Mouse (Mus musculus) heart, postnatal 0 days (tissue): Measurements from ENCODE around the gene Mapkapk2. TPM values are rescaled to one million over a fixed set of nuclear protein-coding genes. Genes with fewer than 3 reads are reported as not detected.

Source experiments
- ATAC-seq: fragments of 200-750 bp; cut with Nextera tagmentation; 2 replicates; pipeline ENCODE4 v1.8.0; 2017; ENCODE audit warnings: low read depth, moderate number of reproducible peaks, moderate library complexity; ENCODE audit not compliant: insufficient read depth
- DNase-seq: peaks from one replicate; pipeline ENCODE4 v3.0.0-alpha.2; 2016; ENCODE audit warnings: low spot score
- H3K27ac ChIP-seq: fragments of 300-500 bp; sonication (generic); 2 replicates; pipeline ENCODE4 v1.5.1; 2014; ENCODE audit warnings: low read depth, mild to moderate bottlenecking
- H3K27me3 ChIP-seq: fragments of 300-500 bp; sonication (generic); 2 replicates; pipeline ENCODE4 v1.6.1; 2014; ENCODE audit warnings: low read length, mixed read lengths; ENCODE audit not compliant: control insufficient read depth, insufficient read depth
- H3K36me3 ChIP-seq: fragments of 300-500 bp; sonication (generic); replicated peaks from 2 replicates; pipeline ENCODE4 v1.6.1; 2014; ENCODE audit warnings: low read length, mixed read lengths; ENCODE audit not compliant: control insufficient read depth, insufficient read depth
- H3K4me1 ChIP-seq: fragments of 300-500 bp; sonication (generic); 2 replicates; pipeline ENCODE4 v1.6.1; 2014; ENCODE audit warnings: antibody characterized with exemption; ENCODE audit not compliant: control insufficient read depth, insufficient read depth
- H3K4me2 ChIP-seq: fragments of 300-500 bp; sonication (generic); 2 replicates; pipeline ENCODE4 v1.6.1; 2014; ENCODE audit warnings: low read depth, mild to moderate bottlenecking, low read length, moderate library complexity
- H3K4me3 ChIP-seq: fragments of 300-500 bp; sonication (generic); 2 replicates; pipeline ENCODE4 v1.5.1; 2014; ENCODE audit warnings: low read depth, low read length
- H3K9ac ChIP-seq: fragments of 300-500 bp; sonication (generic); replicated peaks from 2 replicates; pipeline ENCODE4 v1.6.1; 2014; ENCODE audit warnings: low read depth, low read length, mixed read lengths
- H3K9me3 ChIP-seq: fragments of 300-500 bp; sonication (generic); replicated peaks from 2 replicates; pipeline ENCODE4 v1.6.1; 2016; ENCODE audit warnings: low read length; ENCODE audit not compliant: control insufficient read depth
- CTCF ChIP-seq: IDR thresholded peaks from 2 replicates; pipeline ENCODE4 v1.5.1; 2016; ENCODE audit warnings: antibody characterized with exemption, control low read depth, low read depth
- EP300 ChIP-seq: IDR thresholded peaks from 2 replicates; pipeline ENCODE4 v1.6.1; 2016; ENCODE audit warnings: antibody characterized with exemption, low read depth
- WGBS: fragments of 180-500 bp; shearing (Covaris S2); extraction: QIAGEN DNeasy Blood & Tissue Kit; methylation state at CpG from one replicate; pipeline ENCODE4 v1.1.7; 2014; 5-methylcytosine and 5-hydroxymethylcytosine counted together
- polyA plus RNA-seq: library from polyadenylated mRNA; unstranded; fragments of >200 nt; fragmentation: Nextera tagmentation; extraction: Ambion mirVana; gene quantifications from 2 replicates; pipeline ENCODE4 v1.2.1, GENCODE M21; 2015
- total RNA-seq: library from RNA; depleted of rRNA; stranded (reverse); fragments of >200 nt; gene quantifications from 2 replicates; pipeline ENCODE4 v1.2.3, GENCODE M21; 2014; ENCODE audit warnings: low replicate concordance

Gene Mapkapk2
- total and polyA plus RNA-seq, 2 experiments from 2014 or later: 69.9 to 302 TPM

DNA sequence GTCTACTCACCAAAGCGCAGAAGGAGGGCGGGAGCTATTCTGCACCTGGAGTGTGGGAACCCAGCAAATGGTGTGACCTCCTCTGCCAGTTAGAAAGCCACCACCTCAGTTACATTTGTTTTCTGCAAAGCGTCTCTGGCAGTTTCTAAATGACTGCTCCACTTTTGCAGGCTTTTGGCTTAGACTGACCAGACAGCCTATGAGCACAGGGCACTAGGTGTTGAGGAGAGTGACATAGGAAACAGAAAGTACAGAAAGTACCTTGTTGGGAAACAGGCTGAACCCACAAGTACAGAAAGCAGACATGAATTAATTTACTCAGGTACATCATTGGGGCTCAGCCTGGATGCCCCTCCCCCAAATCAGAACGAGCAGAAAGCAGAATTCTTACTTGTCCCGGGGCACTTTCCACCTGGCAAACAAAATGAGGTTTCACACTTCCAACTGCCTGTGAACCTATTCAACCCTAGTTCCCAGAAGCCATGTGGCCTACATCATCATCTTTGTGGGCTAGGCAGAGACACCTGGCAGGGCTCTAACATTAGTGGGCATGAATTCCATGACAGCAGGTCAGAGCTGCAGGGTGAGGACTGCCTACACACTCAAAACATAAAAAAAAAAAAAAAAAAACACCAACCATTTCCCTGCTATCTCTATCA lies 74.9 kb downstream of the Mapkapk2 start:
- Histone ChIP-seq H3K4me1 (no peaks in the 10 kb centered on the region), H3K4me2 (no peak overlapping the region), H3K9me3 (no peaks in the 10 kb centered on the region), H3K27ac (no peak overlapping the region), H3K4me3 (no peak overlapping the region), H3K9ac (no peak overlapping the region), H3K27me3 (no peaks in the 10 kb centered on the region), H3K36me3 (no peaks in the 10 kb centered on the region)
- TF ChIP-seq CTCF: no peak
- no peak for TF ChIP-seq EP300
- ATAC-seq (no peak), DNase-seq (no peak)
- 62% methylated on average over 5 of the region's 5 CpGs for WGBS

DNA sequence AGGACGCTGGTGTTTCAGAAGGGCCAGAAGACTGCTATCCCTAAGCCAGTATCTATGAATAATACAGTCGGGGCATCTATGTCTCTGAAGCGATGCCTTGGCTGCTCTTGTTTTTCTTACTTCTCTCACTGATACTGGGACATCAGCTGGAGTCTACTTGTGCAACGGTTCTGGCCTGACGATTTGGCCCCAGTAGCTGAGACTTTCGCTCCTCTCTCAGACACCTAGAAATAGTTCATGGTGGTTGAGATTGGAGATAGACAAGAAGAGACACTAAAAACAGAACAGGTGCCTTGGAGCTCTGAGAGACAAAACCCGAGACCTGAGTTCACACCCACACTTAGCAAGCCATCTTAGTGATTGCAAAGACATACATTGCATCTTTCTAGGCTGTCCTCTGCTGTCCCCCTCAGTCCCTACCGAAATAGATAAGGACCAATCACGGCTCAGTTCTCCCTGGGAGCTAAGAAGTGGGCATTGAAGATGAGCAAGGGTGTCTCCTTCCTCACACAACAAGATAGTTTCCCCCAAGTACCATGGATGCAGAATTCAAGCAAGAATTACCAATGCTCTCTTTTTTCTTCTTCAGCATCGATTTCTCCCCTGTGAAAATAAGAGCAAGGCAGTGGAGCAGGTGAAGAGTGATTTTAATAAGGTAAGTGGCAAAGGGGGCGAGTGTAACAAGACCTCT lies 75.6 kb downstream of the Mapkapk2 start:
- TF ChIP-seq EP300 (no peak), CTCF (no peak)
- H3K9me3 ChIP-seq: no peaks in the 10 kb centered on the region
- no peak for DNase-seq
- no peaks in the 10 kb centered on the region for H3K4me1 ChIP-seq
- no peak overlapping the region for H3K4me2 ChIP-seq
- no peak overlapping the region for H3K4me3 ChIP-seq
- no peak overlapping the region for H3K27ac ChIP-seq
- no peak overlapping the region for H3K9ac ChIP-seq
- 46% methylated on average over 11 of the region's 11 CpGs for WGBS
- H3K27me3 ChIP-seq: no peaks in the 10 kb centered on the region
- no peak for ATAC-seq
- no peaks in the 10 kb centered on the region for H3K36me3 ChIP-seq

DNA sequence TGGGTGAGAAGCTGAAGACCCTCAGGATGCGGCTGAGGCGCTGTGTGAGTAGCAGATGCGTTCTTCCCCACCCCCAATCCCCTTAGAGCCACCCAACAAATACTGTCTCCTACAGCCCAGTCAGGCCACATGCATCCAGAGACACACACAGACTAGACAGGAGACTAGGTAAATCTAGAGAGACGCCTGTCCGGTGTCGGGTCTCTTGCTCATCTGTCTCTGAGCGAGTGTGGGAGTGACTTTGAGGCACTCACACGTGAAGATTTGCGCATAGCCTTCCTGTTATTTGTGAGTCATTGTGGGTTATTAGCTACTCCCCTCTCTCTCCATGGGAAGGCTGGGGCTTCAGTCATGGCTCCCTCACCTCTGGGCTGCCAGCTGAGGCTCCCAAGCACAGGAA lies 76.2 kb downstream of the Mapkapk2 start:
- 57% methylated on average over 9 of the region's 9 CpGs for WGBS
- Histone ChIP-seq H3K4me1 (no peaks in the 10 kb centered on the region), H3K36me3 (no peaks in the 10 kb centered on the region), H3K4me3 (no peak overlapping the region), H3K27ac (no peak overlapping the region), H3K27me3 (no peaks in the 10 kb centered on the region), H3K4me2 (no peak overlapping the region), H3K9ac (no peak overlapping the region), H3K9me3 (no peaks in the 10 kb centered on the region)
- DNase-seq (no peak), ATAC-seq (no peak)
- TF ChIP-seq CTCF (no peak), EP300 (no peak)

DNA sequence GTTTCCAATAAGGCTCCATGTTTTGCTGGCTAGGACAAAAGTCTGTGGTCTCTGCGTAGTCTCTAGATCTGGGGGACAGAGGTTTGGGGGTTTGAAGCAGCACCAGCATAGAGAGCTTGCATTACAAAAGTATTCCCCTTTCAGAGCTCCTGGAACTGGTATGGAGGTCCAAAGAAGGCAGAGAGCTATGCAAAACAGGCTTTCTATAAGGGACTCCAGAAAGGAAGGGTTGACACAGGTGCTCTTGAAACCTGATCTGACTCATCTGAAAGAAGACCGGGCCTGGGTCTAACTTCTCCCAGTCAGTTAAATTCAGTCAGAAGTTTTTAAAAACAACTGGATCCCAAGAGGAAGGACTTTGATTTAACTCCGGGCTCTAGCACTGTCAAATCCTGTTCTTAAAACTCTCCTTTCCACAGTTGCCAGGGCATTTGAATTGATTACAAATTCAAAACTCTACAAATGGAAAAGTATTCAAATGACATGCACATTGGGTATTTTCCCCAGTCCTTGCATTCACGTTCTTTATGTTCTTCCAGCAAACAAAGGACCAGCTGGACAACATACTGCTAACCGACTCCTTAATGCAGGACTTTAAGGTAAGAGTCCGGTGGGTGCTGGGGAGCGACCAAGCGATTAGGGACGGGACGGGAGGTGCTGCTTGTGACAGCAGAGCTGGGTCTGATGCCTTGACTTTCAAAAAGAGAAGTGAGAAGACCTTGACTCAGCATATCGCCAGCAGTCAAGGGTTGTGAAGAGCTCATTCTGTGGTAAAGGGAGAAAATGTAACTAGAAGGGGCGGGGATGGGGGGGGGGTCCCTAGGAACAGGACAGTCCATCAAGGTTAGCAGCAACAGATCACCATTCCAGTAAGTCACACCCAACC lies 77.0 kb downstream of the Mapkapk2 start:
- Histone ChIP-seq H3K4me2 (no peak overlapping the region), H3K9me3 (no peaks in the 10 kb centered on the region), H3K27ac (no peak overlapping the region), H3K4me3 (no peak overlapping the region), H3K4me1 (no peaks in the 10 kb centered on the region), H3K36me3 (no peaks in the 10 kb centered on the region), H3K27me3 (no peaks in the 10 kb centered on the region), H3K9ac (no peak overlapping the region)
- ATAC-seq: no peak
- TF ChIP-seq CTCF: no peak
- TF ChIP-seq EP300: no peak
- no peak for DNase-seq
- 65% methylated on average over 12 of the region's 12 CpGs for WGBS

DNA sequence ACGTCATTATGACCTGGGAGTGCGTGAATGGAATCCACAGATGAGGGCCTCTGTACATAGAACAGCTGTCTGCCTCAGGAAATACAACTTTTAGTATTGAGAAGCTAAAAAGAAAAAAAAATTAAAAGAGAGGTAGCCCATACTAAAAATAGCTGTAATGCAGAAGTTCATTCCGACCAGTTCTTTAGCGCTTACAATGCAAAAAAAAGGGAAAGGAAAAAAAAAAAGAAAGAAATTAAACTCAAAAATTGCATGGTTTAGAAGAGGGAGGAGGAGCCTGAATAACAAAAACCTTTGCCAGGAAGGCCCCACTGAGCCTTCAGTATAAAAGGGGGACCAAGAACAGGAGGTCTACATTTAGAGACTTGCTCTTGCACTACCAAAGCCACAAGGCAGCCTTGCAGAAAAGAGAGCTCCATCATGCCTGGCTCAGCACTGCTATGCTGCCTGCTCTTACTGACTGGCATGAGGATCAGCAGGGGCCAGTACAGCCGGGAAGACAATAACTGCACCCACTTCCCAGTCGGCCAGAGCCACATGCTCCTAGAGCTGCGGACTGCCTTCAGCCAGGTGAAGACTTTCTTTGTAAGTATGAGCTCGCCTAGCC lies 78.0 kb downstream of the Mapkapk2 start, which contains the start of gene Il10:
TSS of gene Il10 (plus strand) at position 354 of the 607 bp plus-strand sequence.
- WGBS: 67% methylated on average over 8 of the region's 8 CpGs

More for the DNA sequence above, 78.0 kb downstream of the Mapkapk2 start, which contains the start of gene Il10:
- Histone ChIP-seq H3K4me3 (no peak within 1 kb of the TSS), H3K4me2 (no peak within 1 kb of the TSS), H3K36me3 (no peaks in the 10 kb centered on the region), H3K27ac (no peak within 1 kb of the TSS), H3K9ac (no peak within 1 kb of the TSS), H3K4me1 (no peaks in the 10 kb centered on the region), H3K27me3 (no peaks in the 10 kb centered on the region), H3K9me3 (no peaks in the 10 kb centered on the region)
- no peak for DNase-seq
- TF ChIP-seq CTCF (no peak), EP300 (no peak)
- no peak for ATAC-seq
